Mouse (Mus musculus): ENCODE measurements around the gene Bpnt1.
"Not testable (repeated sequence)": the region's sequence is repeated elsewhere in the genome, so short reads cannot be mapped to it uniquely, and the experiment has no call there.

Gene Bpnt1

GRCm38 (mm10) chr1:185331983-185332430, at the start of gene Bpnt1:
Bpnt1 (plus strand) TSS chr1:185332149.
- DNase-seq = peak; percentile 91 to 93

- no peak for DNase-seq
These were observed 49.1 kb upstream of the Bpnt1 start for GRCm38 (mm10) chr1:185282846-185283245.

DNA sequence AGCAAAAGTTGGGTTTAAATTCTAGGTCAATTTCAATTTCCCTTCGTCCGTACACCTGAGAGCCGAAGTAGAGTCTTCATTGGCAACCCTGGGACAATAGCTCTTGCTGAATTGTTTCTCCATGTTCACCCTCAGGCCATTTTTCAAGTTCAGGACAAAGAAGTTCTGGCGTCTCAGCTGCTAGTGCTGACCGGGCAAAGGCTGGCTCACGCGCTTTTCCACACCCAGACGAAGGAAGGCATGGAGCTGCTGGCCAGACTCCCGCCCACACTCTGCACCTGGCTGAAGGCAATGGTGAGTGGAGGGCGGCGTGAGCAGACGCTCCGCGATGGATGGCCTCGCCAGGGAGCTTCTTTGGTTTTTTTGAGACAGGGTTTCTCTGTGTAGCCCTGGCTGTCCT, 48.7 kb upstream of the Bpnt1 start:
- no peak for DNase-seq

DNA sequence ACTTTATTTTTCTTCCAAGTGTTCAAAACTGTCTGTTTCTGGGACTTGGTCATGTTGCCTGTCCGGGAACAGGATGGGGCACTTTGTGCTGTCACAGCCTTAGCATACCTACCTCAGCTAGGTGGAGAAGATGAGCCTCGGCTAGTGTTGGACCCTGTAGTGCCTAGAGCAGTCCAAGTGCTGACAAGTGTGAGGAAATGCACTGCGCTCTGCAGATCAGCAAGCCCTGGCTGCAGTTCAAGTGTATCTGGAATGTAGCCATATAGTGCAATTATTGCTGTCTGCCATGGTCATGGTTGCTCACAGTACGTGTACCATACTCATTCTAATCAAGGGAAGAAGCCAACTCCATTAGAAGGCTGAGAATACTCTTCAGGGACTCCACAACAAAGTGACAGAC, 47.2 kb upstream of the Bpnt1 start:
- DNase-seq = peak; percentile 93 to 95

DNA sequence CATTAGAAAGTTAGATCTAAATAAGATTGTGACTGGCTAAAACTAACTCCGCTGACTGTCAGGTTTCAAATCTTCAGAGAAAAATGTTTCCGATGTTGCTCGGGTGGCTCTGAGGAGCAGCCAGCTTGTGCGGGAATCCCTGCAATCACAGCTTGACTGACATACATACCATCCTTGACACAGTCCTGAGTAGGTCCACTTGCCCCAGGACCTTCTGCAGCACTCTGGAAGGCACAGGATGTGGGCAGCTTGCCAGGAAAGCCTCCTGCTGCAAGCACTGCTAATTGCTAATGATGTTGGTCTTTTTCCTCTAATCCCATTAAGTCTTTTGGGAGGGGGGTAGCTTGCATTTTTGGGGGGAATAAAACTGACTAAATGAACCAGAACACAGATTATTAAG, 46.8 kb upstream of the Bpnt1 start:
- peak; percentile 84 to 88 for DNase-seq

DNA sequence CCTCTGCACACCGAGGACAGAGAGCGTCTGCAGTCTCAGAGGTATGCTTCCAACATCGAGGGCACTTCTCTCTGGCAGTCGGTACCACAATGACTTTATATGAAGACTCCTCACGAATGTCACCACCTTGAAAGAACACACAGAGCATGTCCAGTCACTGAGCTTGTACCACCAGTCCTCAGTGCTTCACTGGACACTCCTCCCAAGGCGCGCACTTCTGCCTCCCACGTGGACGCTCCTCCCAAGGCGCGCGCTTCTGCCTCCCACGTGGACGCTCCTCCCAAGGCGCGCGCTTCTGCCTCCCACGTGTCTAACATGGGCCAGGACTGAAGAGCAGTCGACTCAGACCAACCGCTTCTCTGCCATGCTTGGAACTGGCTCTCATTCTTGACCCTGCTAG, 44.9 kb upstream of the Bpnt1 start:
- DNase-seq = no peak

DNA sequence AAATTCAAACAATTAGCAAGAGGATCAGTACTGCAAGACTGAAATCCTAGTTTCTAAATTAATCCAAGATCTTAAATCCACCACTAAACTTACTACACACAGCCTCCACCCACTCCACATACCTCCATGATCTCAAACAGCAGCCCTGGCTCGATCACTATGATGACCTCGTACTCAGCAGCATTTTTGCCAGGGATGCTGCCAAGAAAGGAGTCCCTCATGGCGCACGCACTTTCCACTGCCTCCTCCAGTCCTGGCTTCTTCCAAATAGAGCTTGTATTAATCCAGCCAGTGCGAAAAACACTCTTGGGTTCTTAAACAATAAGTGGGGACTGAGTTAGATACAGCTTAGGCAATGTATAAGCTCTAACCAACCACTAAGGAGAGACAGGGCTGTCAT, 42.7 kb upstream of the Bpnt1 start:
- no peak for DNase-seq

- no peak for DNase-seq
These were observed 40.6 kb upstream of the Bpnt1 start for GRCm38 (mm10) chr1:185291336-185291735.

DNA sequence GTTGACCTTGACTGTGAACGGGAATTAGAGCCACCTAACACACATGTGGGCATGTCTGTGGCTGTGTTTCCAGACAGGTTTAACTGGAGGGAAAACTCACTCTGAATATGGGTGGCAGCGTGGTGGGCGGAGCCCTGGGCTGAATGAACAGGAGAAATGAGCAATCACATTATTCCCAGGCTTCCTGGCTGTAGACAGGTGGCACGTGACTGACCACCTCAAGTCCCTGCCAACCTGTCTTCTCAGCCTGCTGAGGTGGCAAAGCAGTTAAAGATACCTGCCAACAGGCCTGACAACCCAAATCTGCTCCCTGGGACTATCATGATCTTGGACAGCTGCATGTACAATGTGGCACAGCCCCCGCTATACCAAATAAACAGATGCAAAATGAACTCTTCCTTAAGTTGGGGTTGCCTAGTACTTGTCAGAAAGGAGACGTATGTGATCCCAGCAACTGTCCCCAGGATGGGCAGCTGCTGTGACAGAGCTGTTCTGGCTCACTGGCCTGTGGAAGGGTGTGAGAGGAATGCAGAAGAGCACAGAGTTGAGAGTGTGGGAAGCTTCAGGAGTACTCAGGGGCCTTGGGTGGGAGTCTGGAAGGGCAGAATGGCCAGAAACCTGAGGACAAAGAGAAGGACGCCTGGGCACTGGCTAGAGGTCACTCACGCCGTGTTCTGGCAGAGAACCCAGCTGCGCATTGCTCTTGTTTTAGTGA, 39.1 kb upstream of the Bpnt1 start:
- DNase-seq = peak; percentile 78 to 80

- DNase-seq = no peak
These were observed 35.1 kb upstream of the Bpnt1 start for GRCm38 (mm10) chr1:185296850-185297249.

GRCm38 (mm10) chr1:185298496-185298895, 33.5 kb upstream of the Bpnt1 start:
- no peak for DNase-seq

GRCm38 (mm10) chr1:185302816-185303215, 29.1 kb upstream of the Bpnt1 start:
- no peak for DNase-seq

GRCm38 (mm10) chr1:185306836-185307235, 25.1 kb upstream of the Bpnt1 start:
- DNase-seq = no peak

DNA sequence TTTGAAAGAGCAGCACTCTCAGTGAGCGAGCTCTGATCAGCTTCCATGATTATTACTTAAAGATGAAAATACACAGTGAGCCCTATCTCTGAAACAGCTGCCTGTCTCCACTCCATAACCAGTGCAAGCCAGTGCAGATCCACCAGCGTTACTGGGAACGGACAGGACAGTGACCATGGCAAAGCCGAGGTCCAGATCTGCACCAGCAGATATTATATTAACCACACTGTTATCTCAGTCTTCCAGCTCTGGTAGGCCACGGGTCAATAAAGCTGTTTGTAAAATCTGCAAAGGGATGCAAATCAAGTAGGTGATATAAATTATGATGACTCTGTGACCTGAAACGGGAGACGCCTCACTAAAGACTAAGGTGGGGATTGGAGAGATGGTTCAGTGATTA, 24.3 kb upstream of the Bpnt1 start:
- no peak for DNase-seq

GRCm38 (mm10) chr1:185308334-185308733, 23.6 kb upstream of the Bpnt1 start:
- no peak for DNase-seq

DNA sequence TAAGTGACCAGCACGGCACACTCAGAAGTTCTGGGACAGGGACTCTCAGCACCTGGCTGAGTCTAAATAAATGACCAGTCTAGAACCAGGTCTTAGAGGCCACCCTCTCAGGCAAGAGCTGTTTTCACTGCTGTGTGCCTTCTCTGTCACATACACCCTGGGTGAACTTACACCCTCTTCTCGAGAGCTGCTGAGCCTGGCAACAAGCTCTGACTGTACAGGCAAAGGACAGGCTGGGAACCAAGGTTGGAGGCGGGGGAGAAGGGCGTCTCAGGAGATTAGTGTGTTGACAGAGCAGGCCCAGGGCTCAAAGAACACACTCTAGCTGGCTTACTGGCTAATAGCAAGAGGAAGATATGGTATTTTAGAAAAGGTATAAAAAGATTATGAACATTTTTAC, 23.0 kb upstream of the Bpnt1 start:
- no peak for DNase-seq

DNA sequence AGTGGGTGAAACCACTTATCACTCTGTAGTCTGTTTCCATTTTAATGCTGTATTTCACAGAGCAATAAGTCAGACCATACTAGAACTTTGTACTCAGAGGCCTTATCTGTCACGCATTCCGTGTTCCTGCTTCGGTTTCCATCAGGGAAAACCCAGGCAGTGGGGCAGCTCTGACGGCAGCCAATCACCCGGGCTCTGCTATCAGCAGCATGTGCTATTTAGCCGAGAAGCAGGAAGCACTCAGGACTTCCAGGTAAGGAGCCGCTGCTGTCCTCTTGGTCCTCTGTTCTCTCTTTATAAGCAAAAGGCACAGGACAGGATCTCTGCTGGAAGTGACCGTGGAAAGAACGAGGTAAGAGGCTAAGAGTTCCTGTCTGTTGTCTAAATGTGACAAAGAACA, 20.0 kb upstream of the Bpnt1 start:
- DNase-seq = no peak

- no peak for DNase-seq
These were observed 17.4 kb upstream of the Bpnt1 start for GRCm38 (mm10) chr1:185314546-185314945.

DNA sequence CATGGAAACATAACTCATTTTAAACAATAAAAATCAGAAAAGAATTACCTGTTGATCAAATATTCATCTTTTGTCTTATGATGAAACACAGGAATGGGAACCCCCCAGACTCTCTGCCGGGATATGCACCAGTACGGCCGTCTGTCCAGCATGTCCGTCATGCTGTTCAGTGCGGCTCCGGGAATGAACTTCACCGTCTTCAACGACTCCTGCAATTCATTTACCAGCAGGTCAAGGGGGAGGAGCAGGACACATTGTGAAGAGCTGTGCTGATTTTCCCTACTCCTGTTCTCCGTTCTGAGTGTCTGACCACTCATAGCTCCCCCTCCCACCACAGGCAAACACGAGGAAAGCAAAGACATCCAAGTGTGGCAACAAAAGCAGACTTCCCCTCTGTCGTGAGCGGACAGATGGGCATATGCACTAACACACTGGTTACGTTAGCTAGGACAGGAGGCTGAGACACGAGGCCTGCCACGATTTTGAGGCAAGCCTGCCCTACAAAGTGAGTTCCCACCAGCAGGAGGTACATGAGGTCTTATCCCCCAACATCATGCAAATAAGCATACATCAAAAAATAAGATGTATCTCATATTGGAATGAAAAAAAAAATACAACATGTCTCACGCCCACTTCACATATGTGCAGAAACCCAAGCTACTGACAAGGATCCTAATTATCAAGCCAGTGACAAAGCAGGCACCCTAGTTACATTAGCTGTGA, 15.9 kb upstream of the Bpnt1 start:
- DNase-seq = no peak

DNA sequence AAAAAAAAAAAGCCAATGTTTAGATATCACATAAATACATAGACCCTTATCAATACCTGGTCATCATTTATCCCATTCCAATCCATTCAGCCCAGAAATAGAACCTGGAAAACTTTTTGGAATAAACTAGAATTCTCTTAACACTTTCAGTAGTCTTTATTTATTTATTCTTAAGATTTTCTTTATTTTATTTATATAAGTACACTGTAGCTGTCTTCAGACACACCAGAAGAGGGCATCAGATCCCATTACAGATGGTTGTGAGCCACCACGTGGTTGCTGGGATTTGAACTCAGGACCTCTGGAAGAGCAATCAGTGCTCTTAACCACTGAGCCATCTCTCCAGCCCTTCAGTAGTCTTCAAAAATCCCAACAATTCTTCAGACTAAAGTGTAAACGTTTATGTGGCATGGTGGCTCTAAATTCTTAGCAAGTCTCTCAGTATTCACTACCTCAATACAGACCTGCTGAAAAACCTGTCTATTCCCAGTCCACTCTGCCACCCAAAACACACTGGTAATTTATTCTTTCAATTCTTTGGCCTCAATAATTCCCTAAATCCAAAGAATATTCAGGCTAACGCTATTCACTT, 4.1 kb upstream of the Bpnt1 start:
- not testable (repeated sequence) for DNase-seq

DNA sequence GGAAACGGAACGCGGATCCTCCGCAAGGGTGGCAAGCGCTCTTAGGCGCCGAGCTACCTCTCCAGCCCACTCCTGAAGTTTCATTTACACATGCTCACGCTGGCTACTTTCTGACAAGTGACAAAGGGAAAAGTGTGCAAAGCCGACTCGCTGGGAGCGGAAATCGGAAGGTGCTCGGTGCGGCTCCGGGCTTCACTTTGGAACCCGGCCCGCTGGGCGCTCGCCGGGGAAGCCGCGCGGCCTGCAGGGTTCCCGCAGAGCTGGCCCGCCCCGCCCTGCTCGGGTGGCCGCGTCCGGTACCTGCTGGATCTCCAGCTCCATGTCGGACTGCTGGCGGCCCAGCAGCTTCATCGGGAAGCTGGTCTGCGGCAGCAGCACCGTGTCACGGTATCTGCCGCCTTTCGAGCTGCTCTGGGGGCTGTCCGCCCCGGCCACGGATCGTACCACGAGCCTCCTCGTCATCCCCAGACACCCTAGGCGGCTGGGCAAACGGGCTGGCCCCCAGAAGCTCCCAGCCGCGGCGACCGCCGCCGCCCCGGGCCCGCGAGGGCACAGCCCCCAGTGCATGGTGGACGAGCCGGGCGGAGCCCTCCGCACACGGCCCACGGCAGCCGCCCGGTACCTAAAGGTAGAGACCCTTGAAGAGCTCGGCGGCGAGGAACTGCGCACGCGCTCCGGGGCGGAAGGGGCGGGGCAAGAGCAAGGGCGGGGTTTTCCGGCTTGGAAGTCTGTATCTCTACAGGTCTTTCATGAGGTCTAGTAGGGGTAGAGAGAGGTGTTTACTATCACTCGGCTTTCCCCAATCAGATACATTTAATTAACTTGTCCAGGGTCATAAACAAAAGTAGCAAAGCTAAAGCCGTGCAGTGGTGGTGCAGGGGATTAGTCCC, 3.0 kb upstream of the Bpnt1 start, which contains the start of gene Iars2:
TSS of gene Iars2 (minus strand) at position 676 of the 890 bp plus-strand sequence.
- DNase-seq = peak; percentile 95 to 96

DNA sequence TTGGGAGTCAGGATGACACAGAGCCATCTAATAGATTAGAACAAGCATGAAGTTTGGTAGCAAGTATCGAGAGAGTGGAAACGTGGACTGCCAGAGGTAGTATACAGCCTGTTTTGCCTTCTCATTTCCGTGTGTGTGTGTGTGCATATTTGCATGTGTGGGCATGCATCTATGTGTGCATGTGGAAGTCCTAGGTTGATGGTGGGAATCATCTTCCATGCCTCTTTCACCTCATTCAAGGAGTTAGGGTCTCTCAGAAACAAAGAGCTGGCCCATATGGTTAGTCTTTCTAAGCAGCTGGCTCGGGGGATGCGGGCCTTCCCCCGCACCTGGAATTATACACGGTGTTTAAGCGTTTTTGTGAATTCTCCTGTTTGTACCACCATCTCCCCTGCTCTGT, 2.1 kb upstream of the Bpnt1 start:
- DNase-seq = no peak

DNA sequence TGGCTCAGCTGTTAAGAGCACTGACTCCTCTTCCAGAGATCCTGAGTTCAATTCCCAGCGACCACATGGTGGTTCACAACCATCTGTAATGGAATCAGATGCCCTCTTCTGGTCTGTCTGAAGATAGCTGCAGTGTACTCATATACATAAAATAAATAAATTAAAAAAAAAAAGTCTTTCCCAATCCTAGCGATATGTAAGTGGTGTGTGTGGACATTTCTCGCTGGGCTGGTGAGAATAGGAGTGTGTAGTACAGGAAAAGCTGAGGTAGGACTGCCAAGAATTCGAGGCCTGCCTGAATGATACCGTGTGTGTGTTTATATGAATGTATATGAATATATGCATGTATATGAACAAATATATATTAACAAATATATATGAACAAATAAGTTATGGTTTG, 585 bp upstream of the Bpnt1 start:
- DNase-seq = no peak

Measured in cerebellum, postnatal 14 days (tissue).